In genomic region chr11:67925000-67925399, GRCm38 (mm10) we compare ENCODE assay signal across 25 mouse cellular contexts. TPM values are rescaled to one million over a fixed set of nuclear protein-coding genes. Genes with fewer than 3 reads are reported as not detected.
DNase-seq lines count a peak whose midpoint lies in the region; ATAC-seq and TF ChIP-seq lines count a peak whose summit lies in the region.
"Had no signal": no experiment of that assay in that cellular context is flagged by ENCODE, and none has a peak within 500 bp of the region (broad histone marks: within the 10 kb centered on the region; RNA-seq: fewer than 3 reads in every experiment).

No protein-coding gene starts in this region.

- peaks cover 4% of the 10 kb centered on the region; the same call in 1 of the 2 replicates for H3K27me3 ChIP-seq in forebrain, postnatal 0 days (ENCODE audit: insufficient read depth, low read length)
- H3K27me3 ChIP-seq in forebrain, embryonic 12.5 days: peaks cover 24% of the 10 kb centered on the region

- no peak overlapping the region for H3K27ac ChIP-seq in forebrain, postnatal 0 days (ENCODE audit: low read depth, low read length)
- H3K27ac ChIP-seq in forebrain, embryonic 12.5 days: no peak overlapping the region
- H3K27ac ChIP-seq: embryonic facial prominence, embryonic 13.5 days; forebrain, embryonic 15.5 days; heart, embryonic 10.5 days; hindbrain, embryonic 15.5 days; limb, embryonic 13.5 days; liver, embryonic 13.5 days; midbrain, embryonic 13.5 days had no signal

- H3K36me3 ChIP-seq in forebrain, postnatal 0 days (ENCODE audit: insufficient read depth): no peaks in the 10 kb centered on the region
- no peaks in the 10 kb centered on the region for H3K36me3 ChIP-seq in forebrain, embryonic 12.5 days (replicated peaks)
- H3K36me3 ChIP-seq: embryonic facial prominence, embryonic 13.5 days; forebrain, embryonic 15.5 days; heart, embryonic 10.5 days; hindbrain, embryonic 15.5 days; limb, embryonic 13.5 days; liver, embryonic 13.5 days; midbrain, embryonic 13.5 days had no signal

- ATAC-seq in forebrain, postnatal 0 days: no peak
- no peak for ATAC-seq in forebrain, embryonic 12.5 days (ENCODE audit: low FRiP score)
- ATAC-seq: activated CD4-positive, CD25-positive, alpha-beta regulatory T cell, adult 4 months; forebrain, embryonic 15.5 days; midbrain, embryonic 13.5 days had no signal

- no peaks in the 10 kb centered on the region for H3K9me3 ChIP-seq in forebrain, postnatal 0 days (ENCODE audit: low read length)
- no peaks in the 10 kb centered on the region for H3K9me3 ChIP-seq in forebrain, embryonic 12.5 days
- H3K9me3 ChIP-seq: embryonic facial prominence, embryonic 13.5 days; forebrain, embryonic 15.5 days; heart, embryonic 10.5 days; hindbrain, embryonic 15.5 days; limb, embryonic 13.5 days; liver, embryonic 13.5 days; midbrain, embryonic 13.5 days had no signal

- TF ChIP-seq CTCF in forebrain, postnatal 0 days (IDR thresholded peaks at IDR 0.05; ENCODE audit: low read depth): 0 out of 2 replicates have a peak, but pooled peaks have one; percentile 9

- intact Hi-C loops in left cerebral cortex, postnatal 14 days (cut with DNase I): loop anchor here (5.0 kb wide), 1 partner anchor 38 kb away; no protein-coding TSS in a partner anchor
- intact Hi-C loops in left cerebral cortex, postnatal 4 days (cut with DNase I): loop anchor here (5.0 kb wide), 2 partner anchors 42 to 103 kb away; partner anchors contain the start of genes Cfap52 and Stx8

- peak; percentile 49 for DNase-seq in forebrain, postnatal 0 days
- DNase-seq in left cerebral cortex, postnatal 14 days (ENCODE audit: low spot score in 2 of 2): peak; percentile 12 to 45
- DNase-seq in left cerebral cortex, postnatal 4 days: no peak
- DNase-seq in brain, adult 2 months (ENCODE audit: low read depth, low spot score): peak; percentile 48
- peak; percentile 17 for DNase-seq in right cerebral cortex, postnatal 14 days
- no peak for DNase-seq in embryo, embryonic 11 days
- DNase-seq in layer of hippocampus, adult 9-10 months (ENCODE audit: low spot score): no peak
- DNase-seq: adrenal gland, postnatal 10 days; cerebellum, adult 8-10 months; kidney, postnatal 25 days; liver, embryonic 13.5 days; lung, adult 2 months; lung, postnatal 14 days had no signal

- 74% methylated on average over 13 of the region's 13 CpGs for WGBS in forebrain, postnatal 0 days
- WGBS in forebrain, embryonic 12.5 days: 89% methylated on average over 13 of the region's 13 CpGs

- no peak overlapping the region for H3K4me3 ChIP-seq in forebrain, postnatal 0 days (ENCODE audit: low read depth, low read length)
- no peak overlapping the region for H3K4me3 ChIP-seq in forebrain, embryonic 12.5 days (replicated peaks)
- H3K4me3 ChIP-seq: embryonic facial prominence, embryonic 13.5 days; erythroblast, embryonic 14.5 days; forebrain, embryonic 15.5 days; heart, embryonic 10.5 days; hindbrain, embryonic 15.5 days; limb, embryonic 13.5 days; liver, embryonic 13.5 days; midbrain, embryonic 13.5 days had no signal

- H3K4me1 ChIP-seq in forebrain, postnatal 0 days (ENCODE audit: insufficient read depth): no peaks in the 10 kb centered on the region
- peaks cover 17% of the 10 kb centered on the region for H3K4me1 ChIP-seq in forebrain, embryonic 12.5 days

- no peak overlapping the region for H3K9ac ChIP-seq in forebrain, postnatal 0 days
- H3K9ac ChIP-seq in forebrain, embryonic 12.5 days: no peak overlapping the region
- H3K9ac ChIP-seq: embryonic facial prominence, embryonic 13.5 days; forebrain, embryonic 15.5 days; hindbrain, embryonic 15.5 days; limb, embryonic 13.5 days; liver, embryonic 13.5 days; midbrain, embryonic 13.5 days had no signal

- H3K4me2 ChIP-seq in forebrain, postnatal 0 days (ENCODE audit: low read depth): no peak overlapping the region
- H3K4me2 ChIP-seq in forebrain, embryonic 12.5 days: no peak overlapping the region
- H3K4me2 ChIP-seq: embryonic facial prominence, embryonic 13.5 days; forebrain, embryonic 15.5 days; hindbrain, embryonic 15.5 days; limb, embryonic 13.5 days; liver, embryonic 13.5 days; midbrain, embryonic 13.5 days had no signal

RNA-seq across cellular contexts. Expression of gene Usp43, which starts 3.0 kb away (rescaled TPM):
- total RNA-seq in forebrain, postnatal 0 days (2014; rRNA removed): 7.0 and 12.3 TPM in 2 replicates
- polyA plus RNA-seq in forebrain, postnatal 0 days (2015; fragmentation: Nextera tagmentation; extraction: Ambion mirVana): 3.8 and 4.8 TPM in 2 replicates
- polyA plus RNA-seq in forebrain, embryonic 12.5 days (2016; fragmentation: Nextera tagmentation; extraction: Ambion mirVana): 0.64 and 0.77 TPM in 2 replicates
- 10 to 100 TPM; 11.1 to 12.2 TPM for total RNA-seq in left cerebral cortex, postnatal 14 days (2021)
- 10 to 100 TPM; 32.2 to 33.3 TPM for total RNA-seq in left cerebral cortex, postnatal 4 days (2021)
- total RNA-seq: hematopoietic stem cell, adult 5-6 weeks; megakaryocyte, adult 5-6 weeks; monocyte, adult 5-6 weeks had no signal
- polyA plus RNA-seq: activated CD4-positive, CD25-positive, alpha-beta regulatory T cell, adult 4 months; erythroblast, embryonic 14.5 days; liver, embryonic 13.5 days had no signal

RNA-seq across cellular contexts. Expression of gene Cfap52, which starts 40.5 kb away (rescaled TPM):
- total RNA-seq in forebrain, postnatal 0 days (2014; rRNA removed): 3.0 and 4.2 TPM in 2 replicates
- polyA plus RNA-seq in forebrain, postnatal 0 days (2015; fragmentation: Nextera tagmentation; extraction: Ambion mirVana): 2.6 and 4.8 TPM in 2 replicates
- polyA plus RNA-seq in forebrain, embryonic 12.5 days (2016; fragmentation: Nextera tagmentation; extraction: Ambion mirVana): 1.4 and 1.9 TPM in 2 replicates
- 10 to 100 TPM in 1 of 2 experiments, 1 to 10 TPM in 1; 8.7 to 10.1 TPM for total RNA-seq in left cerebral cortex, postnatal 14 days (2021)
- 1 to 10 TPM; 2.0 to 5.7 TPM for total RNA-seq in left cerebral cortex, postnatal 4 days (2021)
- total RNA-seq: hematopoietic stem cell, adult 5-6 weeks; megakaryocyte, adult 5-6 weeks; monocyte, adult 5-6 weeks had no signal
- polyA plus RNA-seq: activated CD4-positive, CD25-positive, alpha-beta regulatory T cell, adult 4 months; erythroblast, embryonic 14.5 days; liver, embryonic 13.5 days had no signal

RNA-seq across cellular contexts. Expression of gene Stx8, which starts 41.0 kb away (rescaled TPM):
- total RNA-seq in forebrain, postnatal 0 days (2014; rRNA removed): 11.1 and 21.6 TPM in 2 replicates
- 67.8 and 78.9 TPM in 2 replicates for polyA plus RNA-seq in forebrain, postnatal 0 days (2015; fragmentation: Nextera tagmentation; extraction: Ambion mirVana)
- polyA plus RNA-seq in forebrain, embryonic 12.5 days (2016; fragmentation: Nextera tagmentation; extraction: Ambion mirVana): 60.3 and 69.7 TPM in 2 replicates
- total RNA-seq in left cerebral cortex, postnatal 14 days (2021): 10 to 100 TPM; 31.7 to 36.2 TPM
- 10 to 100 TPM; 26.7 to 30.1 TPM for total RNA-seq in left cerebral cortex, postnatal 4 days (2021)

Comparison
In these comparisons a context has a peak if more than half of its experiments do, and no peak if none do; other contexts are left out.
1. DNase-seq: peak in forebrain, postnatal 0 days (single experiment), left cerebral cortex, postnatal 14 days (2 of 2), brain, adult 2 months (single experiment) and right cerebral cortex, postnatal 14 days (single experiment); none in left cerebral cortex, postnatal 4 days (single experiment), embryo, embryonic 11 days (single experiment) and layer of hippocampus, adult 9-10 months (single experiment).